Mouse (Mus musculus): ENCODE measurements around the gene Vwa5b1. TPM values are rescaled to one million over a fixed set of nuclear protein-coding genes. Genes with fewer than 3 reads are reported as not detected.

Gene Vwa5b1
- polyA plus RNA-seq, 1 experiment from 2014 or later: 0.09 TPM

DNA sequence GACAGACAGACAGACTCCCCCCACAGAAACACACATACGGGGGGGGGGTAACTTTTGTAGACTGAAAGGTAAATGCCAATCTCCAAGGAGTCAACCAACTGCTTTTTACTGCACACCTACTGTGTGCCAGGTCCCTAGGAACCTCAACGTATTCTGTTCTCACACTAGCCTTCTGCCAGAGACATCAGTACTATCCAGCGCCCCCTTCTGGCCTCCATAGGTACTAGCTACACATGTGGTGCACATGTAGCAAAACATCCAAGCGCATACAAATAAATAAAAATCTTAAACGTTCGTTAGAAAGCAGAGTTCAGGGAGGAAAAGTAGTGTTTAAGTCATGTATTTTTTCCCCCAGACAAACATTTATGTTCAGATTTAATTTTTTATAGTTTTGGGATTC is 88.6 kb downstream of the Vwa5b1 start:
- no peaks in the 10 kb centered on the region for H3K9me3 ChIP-seq (ENCODE audit: control insufficient read depth, low read length)
- no peak overlapping the region for H3K4me2 ChIP-seq (ENCODE audit: low read depth, low read length)
- H3K4me1 ChIP-seq (replicated peaks; ENCODE audit: control insufficient read depth, insufficient read depth, low read length): peaks cover 9% of the 10 kb centered on the region
- no peak for ATAC-seq (ENCODE audit: low read depth)
- WGBS: 57% methylated on average over 6 of the region's 6 CpGs
- H3K4me3 ChIP-seq (ENCODE audit: low read length): no peak overlapping the region
- H3K27me3 ChIP-seq (ENCODE audit: control insufficient read depth, insufficient read depth, low read depth, low read length): peaks cover 2% of the 10 kb centered on the region; the same call in 1 of the 2 replicates
- no peak overlapping the region for H3K9ac ChIP-seq (ENCODE audit: low read length)
- no peak overlapping the region for H3K27ac ChIP-seq (ENCODE audit: low read length)
- no peaks in the 10 kb centered on the region for H3K36me3 ChIP-seq (ENCODE audit: control insufficient read depth, insufficient read depth, low read length)

DNA sequence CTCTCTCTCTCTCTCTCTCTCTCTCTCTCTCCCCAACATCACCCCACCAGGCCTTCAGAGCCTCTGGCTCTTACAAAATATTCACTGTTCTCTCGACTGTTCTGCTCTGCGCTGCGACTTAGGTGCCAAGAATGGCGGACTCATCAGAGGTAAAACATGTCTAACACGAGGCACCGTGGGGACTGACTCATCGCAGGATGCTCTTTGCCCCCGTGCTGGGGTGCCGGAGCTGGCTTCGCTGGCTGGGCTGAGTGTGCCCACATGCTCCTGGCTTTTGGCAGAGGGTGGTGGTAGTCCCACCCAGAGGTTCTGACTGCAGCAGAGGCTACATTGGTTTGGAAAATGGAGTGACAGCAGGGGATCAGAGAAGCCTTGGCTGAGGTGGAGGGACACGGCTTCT is 89.4 kb downstream of the Vwa5b1 start:
- ATAC-seq (ENCODE audit: low read depth): no peak
- no peak overlapping the region for H3K9ac ChIP-seq (ENCODE audit: low read length)
- peaks cover 9% of the 10 kb centered on the region for H3K4me1 ChIP-seq (replicated peaks; ENCODE audit: control insufficient read depth, insufficient read depth, low read length)
- H3K27ac ChIP-seq (ENCODE audit: low read length): no peak overlapping the region
- H3K4me3 ChIP-seq (ENCODE audit: low read length): no peak overlapping the region
- 70% methylated on average over 11 of the region's 11 CpGs for WGBS
- peaks cover 2% of the 10 kb centered on the region; the same call in 1 of the 2 replicates for H3K27me3 ChIP-seq (ENCODE audit: control insufficient read depth, insufficient read depth, low read depth, low read length)
- no peaks in the 10 kb centered on the region for H3K9me3 ChIP-seq (ENCODE audit: control insufficient read depth, low read length)
- H3K4me2 ChIP-seq (ENCODE audit: low read depth, low read length): no peak overlapping the region
- no peaks in the 10 kb centered on the region for H3K36me3 ChIP-seq (ENCODE audit: control insufficient read depth, insufficient read depth, low read length)

- Histone ChIP-seq H3K27me3 (ENCODE audit: control insufficient read depth, insufficient read depth, low read depth, low read length) (peaks cover 2% of the 10 kb centered on the region; the same call in 1 of the 2 replicates), H3K36me3 (ENCODE audit: control insufficient read depth, insufficient read depth, low read length) (no peaks in the 10 kb centered on the region), H3K4me3 (ENCODE audit: low read length) (no peak overlapping the region), H3K4me2 (ENCODE audit: low read depth, low read length) (no peak overlapping the region), H3K9ac (ENCODE audit: low read length) (no peak overlapping the region), H3K4me1 (replicated peaks; ENCODE audit: control insufficient read depth, insufficient read depth, low read length) (peaks cover 9% of the 10 kb centered on the region), H3K27ac (ENCODE audit: low read length) (no peak overlapping the region), H3K9me3 (ENCODE audit: control insufficient read depth, low read length) (no peaks in the 10 kb centered on the region)
- peak; percentile 83 for ATAC-seq (ENCODE audit: low read depth)
- WGBS: 25% methylated on average over 12 of the region's 12 CpGs
Observed at GRCm38 (mm10) chr4:138543177-138543576, 92.5 kb downstream of the Vwa5b1 start.

DNA sequence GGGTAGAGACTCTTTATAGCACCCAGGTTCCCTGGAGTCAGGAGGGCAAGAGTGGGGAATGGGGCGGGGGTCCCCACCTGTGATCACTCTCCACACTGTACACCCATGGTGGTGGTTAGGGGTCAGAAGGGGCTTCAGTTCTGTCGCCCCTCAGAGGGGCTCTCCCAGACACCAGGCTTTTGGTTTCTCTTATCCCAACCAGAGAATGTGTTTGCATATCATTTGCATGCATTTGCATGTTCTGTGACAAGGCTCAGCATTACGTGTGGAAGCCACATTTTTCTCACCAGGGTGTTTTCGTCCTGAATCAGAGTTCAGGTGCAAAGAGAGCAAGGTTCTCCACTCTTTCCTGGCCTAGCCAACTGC is 97.6 kb downstream of the Vwa5b1 start:
- Histone ChIP-seq H3K9me3 (ENCODE audit: control insufficient read depth, low read length) (peaks cover 2% of the 10 kb centered on the region; the same call in 1 of the 2 replicates), H3K27ac (ENCODE audit: low read length) (no peak overlapping the region), H3K4me2 (ENCODE audit: low read depth, low read length) (no peak overlapping the region), H3K36me3 (ENCODE audit: control insufficient read depth, insufficient read depth, low read length) (no peaks in the 10 kb centered on the region), H3K27me3 (ENCODE audit: control insufficient read depth, insufficient read depth, low read depth, low read length) (no peaks in the 10 kb centered on the region; the same call in 1 of the 2 replicates), H3K9ac (ENCODE audit: low read length) (no peak overlapping the region), H3K4me3 (ENCODE audit: low read length) (no peak overlapping the region), H3K4me1 (replicated peaks; ENCODE audit: control insufficient read depth, insufficient read depth, low read length) (peaks cover 2% of the 10 kb centered on the region)
- WGBS: 63% methylated on average over 4 of the region's 4 CpGs
- ATAC-seq (ENCODE audit: low read depth): no peak

DNA sequence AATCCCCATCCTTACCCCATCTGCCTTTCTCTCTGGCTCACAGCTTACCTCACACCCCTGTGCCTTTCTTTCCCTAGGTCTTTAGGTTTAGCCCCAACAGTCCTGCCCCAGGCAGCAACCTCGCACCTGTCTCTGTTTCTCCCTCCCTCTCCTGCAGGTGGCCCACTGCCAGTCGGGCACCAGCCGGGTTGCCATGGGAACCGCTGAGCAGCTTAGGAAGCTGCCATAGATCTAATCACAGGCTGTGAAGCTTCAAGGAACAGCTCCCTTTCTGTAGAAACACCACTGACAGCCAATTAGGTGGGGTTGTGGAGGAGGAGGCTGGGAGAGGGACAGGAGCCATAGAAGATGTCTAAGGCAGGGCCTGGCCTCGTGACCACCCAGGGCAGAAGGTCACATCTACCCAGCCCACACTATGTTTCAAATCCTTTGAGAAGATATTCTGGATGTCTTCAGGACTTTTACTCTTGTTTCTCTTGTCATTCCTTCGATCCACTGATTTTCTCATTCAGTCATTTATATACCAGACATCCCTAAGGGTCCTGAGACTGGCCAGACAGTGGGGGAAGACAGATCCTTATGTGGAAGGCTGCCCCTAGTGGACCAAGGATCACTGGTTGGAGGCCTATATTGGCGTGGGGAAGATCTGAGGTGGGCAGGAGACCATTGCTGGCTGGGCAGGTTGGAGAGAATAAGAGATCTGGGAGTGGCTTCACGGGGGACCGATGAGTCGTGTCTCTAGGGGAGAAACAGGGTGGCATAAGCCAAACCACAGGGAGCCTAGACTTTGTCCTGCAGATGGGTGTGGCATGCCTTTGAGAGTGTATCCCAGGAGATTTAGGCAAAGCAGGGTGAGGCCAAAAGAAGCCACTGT is 98.2 kb downstream of the Vwa5b1 start:
- peaks cover 2% of the 10 kb centered on the region; the same call in 1 of the 2 replicates for H3K9me3 ChIP-seq (ENCODE audit: control insufficient read depth, low read length)
- H3K27me3 ChIP-seq (ENCODE audit: control insufficient read depth, insufficient read depth, low read depth, low read length): no peaks in the 10 kb centered on the region; the same call in 1 of the 2 replicates
- no peak overlapping the region for H3K27ac ChIP-seq (ENCODE audit: low read length)
- no peaks in the 10 kb centered on the region for H3K36me3 ChIP-seq (ENCODE audit: control insufficient read depth, insufficient read depth, low read length)
- H3K4me3 ChIP-seq (ENCODE audit: low read length): no peak overlapping the region
- H3K4me2 ChIP-seq (ENCODE audit: low read depth, low read length): no peak overlapping the region
- WGBS: 19% methylated on average over 10 of the region's 10 CpGs
- peak; percentile 51; the same call in 1 of the 2 replicates for ATAC-seq (ENCODE audit: low read depth)
- no peaks in the 10 kb centered on the region for H3K4me1 ChIP-seq (replicated peaks; ENCODE audit: control insufficient read depth, insufficient read depth, low read length)
- no peak overlapping the region for H3K9ac ChIP-seq (ENCODE audit: low read length)

- Histone ChIP-seq H3K4me2 (ENCODE audit: low read depth, low read length) (no peak overlapping the region), H3K9me3 (ENCODE audit: control insufficient read depth, low read length) (peaks cover 2% of the 10 kb centered on the region; the same call in 1 of the 2 replicates), H3K9ac (ENCODE audit: low read length) (no peak overlapping the region), H3K4me1 (replicated peaks; ENCODE audit: control insufficient read depth, insufficient read depth, low read length) (no peaks in the 10 kb centered on the region), H3K36me3 (ENCODE audit: control insufficient read depth, insufficient read depth, low read length) (no peaks in the 10 kb centered on the region), H3K27me3 (ENCODE audit: control insufficient read depth, insufficient read depth, low read depth, low read length) (no peaks in the 10 kb centered on the region; the same call in 1 of the 2 replicates), H3K4me3 (ENCODE audit: low read length) (no peak overlapping the region), H3K27ac (ENCODE audit: low read length) (no peak overlapping the region)
- 72% methylated on average over 12 of the region's 12 CpGs for WGBS
- no peak for ATAC-seq (ENCODE audit: low read depth)
Observed at GRCm38 (mm10) chr4:138535610-138536009, 100.1 kb downstream of the Vwa5b1 start.

DNA sequence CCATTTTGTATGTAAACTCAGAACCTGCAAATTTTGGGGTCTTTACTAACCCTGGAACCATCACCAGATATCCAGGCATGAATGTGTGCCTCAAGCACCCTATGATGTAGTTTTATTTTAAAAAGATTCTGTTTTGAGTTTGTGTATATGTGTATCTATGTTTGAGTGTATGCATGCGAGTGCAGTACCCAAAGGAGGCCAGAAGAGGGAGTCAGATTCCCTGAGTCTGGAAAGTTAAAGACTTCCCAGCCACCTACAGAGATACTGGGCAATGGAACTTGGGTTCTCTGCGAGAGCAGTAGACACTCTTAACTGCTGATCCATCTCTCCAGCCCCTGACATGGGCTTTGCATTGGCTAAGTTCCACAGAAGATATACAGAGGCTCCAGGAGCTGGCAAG is 101.8 kb downstream of the Vwa5b1 start:
- WGBS: 88% methylated on average over 2 of the region's 2 CpGs
- Histone ChIP-seq H3K9ac (ENCODE audit: low read length) (no peak overlapping the region), H3K27me3 (ENCODE audit: control insufficient read depth, insufficient read depth, low read depth, low read length) (no peaks in the 10 kb centered on the region; the same call in 1 of the 2 replicates), H3K9me3 (ENCODE audit: control insufficient read depth, low read length) (peaks cover 2% of the 10 kb centered on the region; the same call in 1 of the 2 replicates), H3K27ac (ENCODE audit: low read length) (no peak overlapping the region), H3K4me2 (ENCODE audit: low read depth, low read length) (no peak overlapping the region), H3K4me1 (replicated peaks; ENCODE audit: control insufficient read depth, insufficient read depth, low read length) (no peaks in the 10 kb centered on the region), H3K36me3 (ENCODE audit: control insufficient read depth, insufficient read depth, low read length) (no peaks in the 10 kb centered on the region), H3K4me3 (ENCODE audit: low read length) (no peak overlapping the region)
- ATAC-seq (ENCODE audit: low read depth): no peak

- ATAC-seq (ENCODE audit: low read depth): no peak
- H3K27ac ChIP-seq (ENCODE audit: low read length): no peak overlapping the region
- H3K4me2 ChIP-seq (ENCODE audit: low read depth, low read length): no peak overlapping the region
- no peaks in the 10 kb centered on the region; the same call in 1 of the 2 replicates for H3K27me3 ChIP-seq (ENCODE audit: control insufficient read depth, insufficient read depth, low read depth, low read length)
- H3K9me3 ChIP-seq (ENCODE audit: control insufficient read depth, low read length): peaks cover 2% of the 10 kb centered on the region; the same call in 1 of the 2 replicates
- H3K36me3 ChIP-seq (ENCODE audit: control insufficient read depth, insufficient read depth, low read length): no peaks in the 10 kb centered on the region
- H3K4me1 ChIP-seq (replicated peaks; ENCODE audit: control insufficient read depth, insufficient read depth, low read length): no peaks in the 10 kb centered on the region
- no peak overlapping the region for H3K9ac ChIP-seq (ENCODE audit: low read length)
- no peak overlapping the region for H3K4me3 ChIP-seq (ENCODE audit: low read length)
- 61% methylated on average over 2 of the region's 2 CpGs for WGBS
Observed at GRCm38 (mm10) chr4:138531761-138532160, 103.9 kb downstream of the Vwa5b1 start.

- H3K9me3 ChIP-seq (ENCODE audit: control insufficient read depth, low read length): peaks cover 2% of the 10 kb centered on the region; the same call in 1 of the 2 replicates
Observed at GRCm38 (mm10) chr4:138530011-138530410, 105.7 kb downstream of the Vwa5b1 start.

More at GRCm38 (mm10) chr4:138530011-138530410, 105.7 kb downstream of the Vwa5b1 start:
- Histone ChIP-seq H3K9ac (ENCODE audit: low read length) (no peak overlapping the region), H3K4me1 (replicated peaks; ENCODE audit: control insufficient read depth, insufficient read depth, low read length) (no peaks in the 10 kb centered on the region), H3K4me2 (ENCODE audit: low read depth, low read length) (no peak overlapping the region), H3K27me3 (ENCODE audit: control insufficient read depth, insufficient read depth, low read depth, low read length) (no peaks in the 10 kb centered on the region), H3K36me3 (ENCODE audit: control insufficient read depth, insufficient read depth, low read length) (no peaks in the 10 kb centered on the region), H3K27ac (ENCODE audit: low read length) (no peak overlapping the region), H3K4me3 (ENCODE audit: low read length) (no peak overlapping the region)
- WGBS: 83% methylated on average over 6 of the region's 6 CpGs
- no peak for ATAC-seq (ENCODE audit: low read depth)
